Mouse (Mus musculus): Measurements from ENCODE around the gene Prima1. TPM values are rescaled to one million over a fixed set of nuclear protein-coding genes. Genes with fewer than 3 reads are reported as not detected.

The Prima1 gene
- polyA plus RNA-seq, 1 experiment from 2014 or later = not detected

- no peaks in the 10 kb centered on the region for H3K9me3 ChIP-seq (replicated peaks)
- no peak overlapping the region for H3K27ac ChIP-seq
- no peak for DNase-seq
- H3K4me1 ChIP-seq (replicated peaks) = no peaks in the 10 kb centered on the region
- no peak overlapping the region for H3K4me3 ChIP-seq (replicated peaks)
- no peak for ATAC-seq (ENCODE audit: low read depth)
- H3K4me2 ChIP-seq = no peak overlapping the region
- WGBS (ENCODE audit: insufficient replicate concordance) = 69% methylated on average over 7 of the region's 7 CpGs
- no peak overlapping the region for H3K9ac ChIP-seq
- no peaks in the 10 kb centered on the region for H3K27me3 ChIP-seq
- H3K36me3 ChIP-seq = no peaks in the 10 kb centered on the region
Observed at GRCm38 (mm10) chr12:103187020-103187419, 54.9 kb downstream of the Prima1 start.

- Histone ChIP-seq H3K9ac (no peak overlapping the region), H3K36me3 (no peaks in the 10 kb centered on the region), H3K27me3 (no peaks in the 10 kb centered on the region), H3K4me2 (no peak overlapping the region), H3K4me1 (replicated peaks) (no peaks in the 10 kb centered on the region), H3K4me3 (replicated peaks) (no peak overlapping the region), H3K27ac (no peak overlapping the region), H3K9me3 (replicated peaks) (no peaks in the 10 kb centered on the region)
- WGBS (ENCODE audit: insufficient replicate concordance) = 20% methylated on average over 7 of the region's 7 CpGs
- no peak for DNase-seq
- peak; percentile 58 for ATAC-seq (ENCODE audit: low read depth)
Observed at GRCm38 (mm10) chr12:103183057-103183456, 58.9 kb downstream of the Prima1 start.

- Histone ChIP-seq H3K4me3 (replicated peaks) (no peak overlapping the region), H3K4me2 (no peak overlapping the region), H3K27ac (no peak overlapping the region), H3K4me1 (replicated peaks) (no peaks in the 10 kb centered on the region), H3K36me3 (no peaks in the 10 kb centered on the region), H3K9me3 (replicated peaks) (no peaks in the 10 kb centered on the region), H3K9ac (no peak overlapping the region), H3K27me3 (no peaks in the 10 kb centered on the region)
- 57% methylated on average over 12 of the region's 12 CpGs for WGBS (ENCODE audit: insufficient replicate concordance)
- ATAC-seq (ENCODE audit: low read depth) (no peak), DNase-seq (no peak)
Observed at GRCm38 (mm10) chr12:103168892-103169291, 73.1 kb downstream of the Prima1 start.

GRCm38 (mm10) chr12:103164101-103165030, 77.6 kb downstream of the Prima1 start:
- no peaks in the 10 kb centered on the region for H3K4me1 ChIP-seq (replicated peaks)
- DNase-seq (no peak), ATAC-seq (ENCODE audit: low read depth) (no peak)
- H3K9me3 ChIP-seq (replicated peaks) = no peaks in the 10 kb centered on the region
- WGBS (ENCODE audit: insufficient replicate concordance) = 60% methylated on average over 14 of the region's 14 CpGs
- no peak overlapping the region for H3K9ac ChIP-seq
- no peak overlapping the region for H3K27ac ChIP-seq
- no peak overlapping the region for H3K4me2 ChIP-seq
- H3K27me3 ChIP-seq = no peaks in the 10 kb centered on the region
- H3K36me3 ChIP-seq = no peaks in the 10 kb centered on the region
- H3K4me3 ChIP-seq (replicated peaks) = no peak overlapping the region

- Histone ChIP-seq H3K36me3 (no peaks in the 10 kb centered on the region), H3K9ac (no peak overlapping the region), H3K4me3 (replicated peaks) (no peak overlapping the region), H3K27me3 (no peaks in the 10 kb centered on the region), H3K4me2 (no peak overlapping the region), H3K4me1 (replicated peaks) (no peaks in the 10 kb centered on the region), H3K9me3 (replicated peaks) (no peaks in the 10 kb centered on the region), H3K27ac (no peak overlapping the region)
- 60% methylated on average over 10 of the region's 10 CpGs for WGBS (ENCODE audit: insufficient replicate concordance)
- ATAC-seq (ENCODE audit: low read depth) (no peak), DNase-seq (no peak)
Observed at GRCm38 (mm10) chr12:103163596-103163995, 78.4 kb downstream of the Prima1 start.

GRCm38 (mm10) chr12:103160721-103161120, 81.2 kb downstream of the Prima1 start:
- no peak for DNase-seq
- Histone ChIP-seq H3K9me3 (replicated peaks) (no peaks in the 10 kb centered on the region), H3K27ac (no peak overlapping the region), H3K9ac (no peak overlapping the region), H3K36me3 (no peaks in the 10 kb centered on the region), H3K4me2 (no peak overlapping the region), H3K4me3 (replicated peaks) (no peak overlapping the region), H3K27me3 (no peaks in the 10 kb centered on the region), H3K4me1 (replicated peaks) (no peaks in the 10 kb centered on the region)
- ATAC-seq (ENCODE audit: low read depth) = no peak
- 63% methylated on average over 4 of the region's 4 CpGs for WGBS (ENCODE audit: insufficient replicate concordance)

- no peak for DNase-seq
- 53% methylated on average over 8 of the region's 8 CpGs for WGBS (ENCODE audit: insufficient replicate concordance)
- Histone ChIP-seq H3K9ac (no peak overlapping the region), H3K36me3 (no peaks in the 10 kb centered on the region), H3K4me3 (replicated peaks) (no peak overlapping the region), H3K9me3 (replicated peaks) (no peaks in the 10 kb centered on the region), H3K27me3 (no peaks in the 10 kb centered on the region), H3K4me2 (no peak overlapping the region), H3K27ac (no peak overlapping the region), H3K4me1 (replicated peaks) (no peaks in the 10 kb centered on the region)
- ATAC-seq (ENCODE audit: low read depth) = no peak
Observed at GRCm38 (mm10) chr12:103159016-103159415, 82.9 kb downstream of the Prima1 start.

GRCm38 (mm10) chr12:103157129-103157910, 84.6 kb downstream of the Prima1 start:
- DNase-seq = no peak

GRCm38 (mm10) chr12:103155406-103155805, 86.5 kb downstream of the Prima1 start:
- Histone ChIP-seq H3K4me1 (replicated peaks) (no peaks in the 10 kb centered on the region), H3K9ac (no peak overlapping the region), H3K9me3 (replicated peaks) (no peaks in the 10 kb centered on the region), H3K27me3 (no peaks in the 10 kb centered on the region), H3K36me3 (no peaks in the 10 kb centered on the region), H3K4me3 (replicated peaks) (no peak overlapping the region), H3K4me2 (no peak overlapping the region), H3K27ac (no peak overlapping the region)
- 76% methylated on average over 3 of the region's 3 CpGs for WGBS (ENCODE audit: insufficient replicate concordance)
- DNase-seq = no peak
- ATAC-seq (ENCODE audit: low read depth) = no peak

More at GRCm38 (mm10) chr12:103157129-103157910, 84.6 kb downstream of the Prima1 start:
- ATAC-seq (ENCODE audit: low read depth) = no peak
- WGBS (ENCODE audit: insufficient replicate concordance) = 66% methylated on average over 18 of the region's 18 CpGs
- no peak overlapping the region for H3K27ac ChIP-seq
- no peaks in the 10 kb centered on the region for H3K27me3 ChIP-seq
- H3K4me1 ChIP-seq (replicated peaks) = no peaks in the 10 kb centered on the region
- H3K4me2 ChIP-seq = no peak overlapping the region
- H3K9ac ChIP-seq = no peak overlapping the region
- H3K4me3 ChIP-seq (replicated peaks) = no peak overlapping the region
- no peaks in the 10 kb centered on the region for H3K9me3 ChIP-seq (replicated peaks)
- H3K36me3 ChIP-seq = no peaks in the 10 kb centered on the region

- Histone ChIP-seq H3K4me3 (replicated peaks) (no peak overlapping the region), H3K27ac (no peak overlapping the region), H3K9me3 (replicated peaks) (no peaks in the 10 kb centered on the region), H3K4me1 (replicated peaks) (no peaks in the 10 kb centered on the region), H3K36me3 (no peaks in the 10 kb centered on the region), H3K27me3 (no peaks in the 10 kb centered on the region), H3K4me2 (no peak overlapping the region), H3K9ac (no peak overlapping the region)
- WGBS (ENCODE audit: insufficient replicate concordance) = 53% methylated on average over 2 of the region's 2 CpGs
- DNase-seq = no peak
- no peak for ATAC-seq (ENCODE audit: low read depth)
Observed at GRCm38 (mm10) chr12:103154927-103155326, 87.0 kb downstream of the Prima1 start.

GRCm38 (mm10) chr12:103150247-103150646, 91.7 kb downstream of the Prima1 start:
- Histone ChIP-seq H3K4me3 (replicated peaks) (no peak overlapping the region), H3K36me3 (no peaks in the 10 kb centered on the region), H3K4me1 (replicated peaks) (no peaks in the 10 kb centered on the region), H3K27ac (no peak overlapping the region), H3K4me2 (no peak overlapping the region), H3K9me3 (replicated peaks) (no peaks in the 10 kb centered on the region), H3K9ac (no peak overlapping the region), H3K27me3 (no peaks in the 10 kb centered on the region)
- ATAC-seq (ENCODE audit: low read depth) = no peak
- no peak for DNase-seq
- WGBS (ENCODE audit: insufficient replicate concordance) = 55% methylated on average over 2 of the region's 2 CpGs

All from liver, embryonic 13.5 days (tissue).